Comparison of ENCODE assay signal across 8 mouse cellular contexts in genomic region chr15:102999183-102999831, GRCm38 (mm10). TPM values are rescaled to one million over a fixed set of nuclear protein-coding genes. Genes with fewer than 3 reads are reported as not detected.
DNase-seq lines count a peak whose midpoint lies in the region; ATAC-seq lines count a peak whose summit lies in the region.

No protein-coding gene starts in this region.

- H3K36me3 ChIP-seq in embryonic facial prominence, embryonic 13.5 days = no peaks in the 10 kb centered on the region
- no peaks in the 10 kb centered on the region for H3K36me3 ChIP-seq in heart, embryonic 14.5 days (ENCODE audit: control insufficient read depth, insufficient read depth, low read length)
- H3K36me3 ChIP-seq in kidney, embryonic 16.5 days (ENCODE audit: insufficient read depth, low read length) = no peaks in the 10 kb centered on the region
- H3K36me3 ChIP-seq in stomach, embryonic 15.5 days = no peaks in the 10 kb centered on the region

- no peak for ATAC-seq in embryonic facial prominence, embryonic 13.5 days (ENCODE audit: insufficient number of reproducible peaks, insufficient read depth, low FRiP score, low TSS enrichment, low read depth)
- 0 out of 2 replicates have a peak, but pooled peaks have one; percentile 49 for ATAC-seq in heart, embryonic 14.5 days (ENCODE audit: insufficient number of reproducible peaks, insufficient read depth, low FRiP score, low read depth)
- ATAC-seq in kidney, embryonic 16.5 days (ENCODE audit: low FRiP score, low TSS enrichment) = peak; percentile 88
- ATAC-seq in stomach, embryonic 15.5 days (ENCODE audit: insufficient read depth, low FRiP score, low read depth) = peak; percentile 63

- under 1% methylated on average over 33 of the region's 33 CpGs for WGBS in embryonic facial prominence, embryonic 13.5 days
- WGBS in heart, embryonic 14.5 days = 3% methylated on average over 33 of the region's 33 CpGs
- WGBS in kidney, embryonic 16.5 days = 0% methylated on average over 33 of the region's 33 CpGs
- WGBS in stomach, embryonic 15.5 days = under 1% methylated on average over 33 of the region's 33 CpGs

- no peak overlapping the region for H3K27ac ChIP-seq in embryonic facial prominence, embryonic 13.5 days
- H3K27ac ChIP-seq in heart, embryonic 14.5 days (replicated peaks in 1 of 2; ENCODE audit: control insufficient read depth in 1 of 2, insufficient read depth in 1 of 2, low read depth in 2 of 2, low read length in 2 of 2) = no peak overlapping the region
- peak overlapping the region; percentile 97 for H3K27ac ChIP-seq in kidney, embryonic 16.5 days (ENCODE audit: low read length)
- H3K27ac ChIP-seq in stomach, embryonic 15.5 days = peak overlapping the region; percentile 23

- H3K9me3 ChIP-seq in embryonic facial prominence, embryonic 13.5 days = no peaks in the 10 kb centered on the region
- no peaks in the 10 kb centered on the region for H3K9me3 ChIP-seq in heart, embryonic 14.5 days (ENCODE audit: control insufficient read depth, low read length)
- no peaks in the 10 kb centered on the region for H3K9me3 ChIP-seq in kidney, embryonic 16.5 days (ENCODE audit: low read length)
- H3K9me3 ChIP-seq in stomach, embryonic 15.5 days = no peaks in the 10 kb centered on the region

- H3K4me2 ChIP-seq in embryonic facial prominence, embryonic 13.5 days = peak overlapping the region; percentile 74
- H3K4me2 ChIP-seq in heart, embryonic 14.5 days (ENCODE audit: low read length) = peak overlapping the region; percentile 92
- H3K4me2 ChIP-seq in kidney, embryonic 16.5 days (replicated peaks; ENCODE audit: low read depth, low read length) = peak overlapping the region; percentile 71
- H3K4me2 ChIP-seq in stomach, embryonic 15.5 days = peak overlapping the region; percentile 86

- H3K27me3 ChIP-seq in embryonic facial prominence, embryonic 13.5 days = peaks cover 100% of the 10 kb centered on the region
- peaks cover 99% of the 10 kb centered on the region for H3K27me3 ChIP-seq in heart, embryonic 14.5 days (ENCODE audit: control insufficient read depth, insufficient read depth, low read length)
- peaks cover 46% of the 10 kb centered on the region for H3K27me3 ChIP-seq in kidney, embryonic 16.5 days (ENCODE audit: insufficient read depth, low read length)
- peaks cover 95% of the 10 kb centered on the region for H3K27me3 ChIP-seq in stomach, embryonic 15.5 days (replicated peaks)

- DNase-seq in B cell, adult 2 months = peak; percentile 57 to 65
- peak; percentile 73 for DNase-seq in Muller cell, postnatal 12 days (ENCODE audit: inconsistent ontology term)
- peak; percentile 36 for DNase-seq in lung, postnatal 36 days
- no peak for DNase-seq in right cerebral cortex, postnatal 4 days

- peaks cover 20% of the 10 kb centered on the region for H3K4me1 ChIP-seq in embryonic facial prominence, embryonic 13.5 days
- H3K4me1 ChIP-seq in heart, embryonic 14.5 days (ENCODE audit: control insufficient read depth in 2 of 2, insufficient read depth in 2 of 2, low read length in 2 of 2) = peaks cover 21 to 26% of the 10 kb centered on the region in 2 experiments
- peaks cover 63% of the 10 kb centered on the region for H3K4me1 ChIP-seq in kidney, embryonic 16.5 days (ENCODE audit: insufficient read depth, low read length)
- H3K4me1 ChIP-seq in stomach, embryonic 15.5 days = peaks cover 15% of the 10 kb centered on the region

- H3K4me3 ChIP-seq in embryonic facial prominence, embryonic 13.5 days = peak overlapping the region; percentile 46
- H3K4me3 ChIP-seq in heart, embryonic 14.5 days (ENCODE audit: control insufficient read depth in 1 of 2, insufficient read depth in 1 of 2, low read depth in 1 of 2, low read length in 2 of 2) = peak overlapping the region; percentile 47 to 50
- peak overlapping the region; percentile 63 for H3K4me3 ChIP-seq in kidney, embryonic 16.5 days (ENCODE audit: low read length)
- H3K4me3 ChIP-seq in stomach, embryonic 15.5 days (replicated peaks) = peak overlapping the region; percentile 44

- peak overlapping the region; percentile 58 for H3K9ac ChIP-seq in embryonic facial prominence, embryonic 13.5 days
- H3K9ac ChIP-seq in heart, embryonic 14.5 days (ENCODE audit: low read length) = peak overlapping the region; percentile 67
- peak overlapping the region; percentile 90 for H3K9ac ChIP-seq in kidney, embryonic 16.5 days (replicated peaks; ENCODE audit: low read length)
- H3K9ac ChIP-seq in stomach, embryonic 15.5 days = 0 out of 2 replicates have a peak overlapping the region, but pooled peaks have one; percentile 13

RNA-seq across cellular contexts. Expression of gene Hoxc6, which starts 1.2 kb away (rescaled TPM):
- polyA plus RNA-seq in embryonic facial prominence, embryonic 13.5 days (2015; fragmentation: Nextera tagmentation; extraction: Ambion mirVana) = not detected in 2 replicates
- 0.15 and 0.22 TPM in 2 replicates for polyA plus RNA-seq in heart, embryonic 14.5 days (2014; fragmentation: Nextera tagmentation; extraction: Ambion mirVana)
- 7.6 and 11.0 TPM in 2 replicates for polyA plus RNA-seq in kidney, embryonic 16.5 days (2015; fragmentation: Nextera tagmentation; extraction: Ambion mirVana)
- 2.6 and 4.7 TPM in 2 replicates for polyA plus RNA-seq in stomach, embryonic 15.5 days (2015; fragmentation: Nextera tagmentation; extraction: Ambion mirVana)

RNA-seq across cellular contexts. Expression of gene Hoxc8, which starts 8.9 kb away (rescaled TPM):
- not detected in 2 replicates for polyA plus RNA-seq in embryonic facial prominence, embryonic 13.5 days (2015; fragmentation: Nextera tagmentation; extraction: Ambion mirVana)
- not detected in 2 replicates for polyA plus RNA-seq in heart, embryonic 14.5 days (2014; fragmentation: Nextera tagmentation; extraction: Ambion mirVana)
- polyA plus RNA-seq in kidney, embryonic 16.5 days (2015; fragmentation: Nextera tagmentation; extraction: Ambion mirVana) = 6.6 and 9.2 TPM in 2 replicates
- 1.4 and 1.9 TPM in 2 replicates for polyA plus RNA-seq in stomach, embryonic 15.5 days (2015; fragmentation: Nextera tagmentation; extraction: Ambion mirVana)

RNA-seq across cellular contexts. Expression of gene Hoxc4, which starts 19.4 kb away (rescaled TPM):
- 0.73 and 1.7 TPM in 2 replicates for polyA plus RNA-seq in embryonic facial prominence, embryonic 13.5 days (2015; fragmentation: Nextera tagmentation; extraction: Ambion mirVana)
- polyA plus RNA-seq in heart, embryonic 14.5 days (2014; fragmentation: Nextera tagmentation; extraction: Ambion mirVana) = 0.30 TPM in 1 of 2 replicates, not detected in the other
- 6.9 and 8.6 TPM in 2 replicates for polyA plus RNA-seq in kidney, embryonic 16.5 days (2015; fragmentation: Nextera tagmentation; extraction: Ambion mirVana)
- 16.2 and 17.3 TPM in 2 replicates for polyA plus RNA-seq in stomach, embryonic 15.5 days (2015; fragmentation: Nextera tagmentation; extraction: Ambion mirVana)

RNA-seq across cellular contexts. Expression of gene Hoxc9, which starts 23.1 kb away (rescaled TPM):
- not detected in 2 replicates for polyA plus RNA-seq in embryonic facial prominence, embryonic 13.5 days (2015; fragmentation: Nextera tagmentation; extraction: Ambion mirVana)
- polyA plus RNA-seq in heart, embryonic 14.5 days (2014; fragmentation: Nextera tagmentation; extraction: Ambion mirVana) = not detected in 2 replicates
- 7.4 and 9.2 TPM in 2 replicates for polyA plus RNA-seq in kidney, embryonic 16.5 days (2015; fragmentation: Nextera tagmentation; extraction: Ambion mirVana)
- 0.06 TPM in 1 of 2 replicates, not detected in the other for polyA plus RNA-seq in stomach, embryonic 15.5 days (2015; fragmentation: Nextera tagmentation; extraction: Ambion mirVana)

RNA-seq across cellular contexts. Expression of gene Hoxc5, which starts 32.1 kb away (rescaled TPM):
- polyA plus RNA-seq in embryonic facial prominence, embryonic 13.5 days (2015; fragmentation: Nextera tagmentation; extraction: Ambion mirVana) = 1.1 and 1.8 TPM in 2 replicates
- polyA plus RNA-seq in heart, embryonic 14.5 days (2014; fragmentation: Nextera tagmentation; extraction: Ambion mirVana) = 0.07 TPM in 1 of 2 replicates, not detected in the other
- 4.3 and 5.9 TPM in 2 replicates for polyA plus RNA-seq in kidney, embryonic 16.5 days (2015; fragmentation: Nextera tagmentation; extraction: Ambion mirVana)
- 13.6 and 16.2 TPM in 2 replicates for polyA plus RNA-seq in stomach, embryonic 15.5 days (2015; fragmentation: Nextera tagmentation; extraction: Ambion mirVana)

Comparison
In these comparisons a context has a peak if more than half of its experiments do, and no peak if none do; other contexts are left out.
1. H3K27ac ChIP-seq: peak in kidney, embryonic 16.5 days (single experiment) and stomach, embryonic 15.5 days (single experiment); none in embryonic facial prominence, embryonic 13.5 days (single experiment) and heart, embryonic 14.5 days (0 of 2).
2. H3K9ac ChIP-seq: peak in every context shown above with its lines; median percentile 90 in kidney, embryonic 16.5 days; 67 in heart, embryonic 14.5 days; 58 in embryonic facial prominence, embryonic 13.5 days; 13 in stomach, embryonic 15.5 days.
3. Peak in every context shown above with its lines, with median percentiles within 50 percentile points of each other: H3K4me2 ChIP-seq and H3K4me3 ChIP-seq.